Mouse (Mus musculus) liver, embryonic 14.5 days (tissue): ENCODE measurements around the gene Micu1. TPM values are rescaled to one million over a fixed set of nuclear protein-coding genes. Genes with fewer than 3 reads are reported as not detected.

Source experiments
- ATAC-seq: fragments of 200-750 bp; cut with Nextera tagmentation; 2 replicates; pipeline ENCODE4 v1.8.0; 2017; ENCODE audit warnings: moderate number of reproducible peaks, mild to moderate bottlenecking, moderate library complexity; ENCODE audit not compliant: insufficient read depth
- DNase-seq, 3 experiments: peaks; one replicate each; pipeline ENCODE4 v3.0.0-alpha.2; 2012 to 2013; ENCODE audit warnings: low read depth in 3 of 3, low spot score in 3 of 3
- H3K27ac ChIP-seq: fragments of 300-500 bp; sonication (generic); 2 replicates; pipeline ENCODE4 v1.5.1; 2014; ENCODE audit warnings: moderate library complexity, mild to moderate bottlenecking, control low read depth, inconsistent platforms
- H3K27me3 ChIP-seq: fragments of 300-500 bp; sonication (generic); 2 replicates; pipeline ENCODE4 v1.6.1; 2014; ENCODE audit warnings: mild to moderate bottlenecking, low read length, moderate library complexity; ENCODE audit not compliant: control insufficient read depth, insufficient read depth
- H3K36me3 ChIP-seq: fragments of 300-500 bp; sonication (generic); replicated peaks from 2 replicates; pipeline ENCODE4 v1.6.1; 2014; ENCODE audit warnings: low read depth; ENCODE audit not compliant: control insufficient read depth, insufficient read depth
- H3K4me1 ChIP-seq, 2 experiments: fragments of 200-500 bp in 1 of 2; fragments of 300-500 bp in 1 of 2; sonication (generic) in 1 of 2; replicated peaks; 2 replicates each; pipeline ENCODE4 v1.6.1; 2012 to 2014; ENCODE audit warnings: antibody characterized with exemption in 1 of 2, inconsistent platforms in 1 of 2, low read length in 1 of 2; ENCODE audit not compliant: control insufficient read depth in 2 of 2, insufficient read depth in 2 of 2
- H3K4me2 ChIP-seq: fragments of 300-500 bp; sonication (generic); 2 replicates; pipeline ENCODE4 v1.6.1; 2014; ENCODE audit warnings: low read depth, mild to moderate bottlenecking, control low read depth, moderate library complexity
- H3K4me3 ChIP-seq, 2 experiments: fragments of 200-500 bp in 1 of 2; fragments of 300-500 bp in 1 of 2; sonication (generic) in 1 of 2; 2 replicates each; pipeline ENCODE4 v1.5.1; 2012 to 2014; ENCODE audit warnings: low read depth in 2 of 2, low read length in 2 of 2, mild to moderate bottlenecking in 2 of 2, control low read depth in 1 of 2, inconsistent platforms in 1 of 2, moderate library complexity in 1 of 2; ENCODE audit not compliant: insufficient read depth in 1 of 2
- H3K9ac ChIP-seq: fragments of 300-500 bp; sonication (generic); replicated peaks from 2 replicates; pipeline ENCODE4 v1.6.1; 2014; ENCODE audit warnings: mild to moderate bottlenecking, control low read depth, moderate library complexity
- H3K9me3 ChIP-seq: fragments of 300-500 bp; sonication (generic); 2 replicates; pipeline ENCODE4 v1.6.1; 2016; ENCODE audit warnings: low read length, mixed read lengths; ENCODE audit not compliant: control insufficient read depth
- CTCF ChIP-seq: IDR thresholded peaks from 2 replicates; pipeline ENCODE4 v1.5.1; 2016; ENCODE audit warnings: antibody characterized with exemption, low read depth, control low read depth
- EP300 ChIP-seq: IDR thresholded peaks from 2 replicates; pipeline ENCODE4 v1.6.1; 2016; ENCODE audit warnings: antibody characterized with exemption, low read depth
- WGBS: fragments of 180-500 bp; shearing (Covaris S2); extraction: QIAGEN DNeasy Blood & Tissue Kit; methylation state at CpG from one replicate; pipeline ENCODE4 v1.1.7; 2014; ENCODE audit not compliant: insufficient replicate concordance; 5-methylcytosine and 5-hydroxymethylcytosine counted together
- polyA plus RNA-seq, 2 experiments: library from polyadenylated mRNA; depleted of rRNA in 1 of 2; stranded (reverse) in 1 of 2; unstranded in 1 of 2; fragments of >200 nt; fragmentation: Nextera tagmentation in 1 of 2; extraction: Ambion mirVana in 1 of 2; gene quantifications; 2 replicates each; pipeline versions ENCODE4 v1.2.1 to v1.2.3; 2012 to 2014

The Micu1 gene
- polyA plus RNA-seq, 2 experiments, result 27.1 to 28.2 TPM

DNA sequence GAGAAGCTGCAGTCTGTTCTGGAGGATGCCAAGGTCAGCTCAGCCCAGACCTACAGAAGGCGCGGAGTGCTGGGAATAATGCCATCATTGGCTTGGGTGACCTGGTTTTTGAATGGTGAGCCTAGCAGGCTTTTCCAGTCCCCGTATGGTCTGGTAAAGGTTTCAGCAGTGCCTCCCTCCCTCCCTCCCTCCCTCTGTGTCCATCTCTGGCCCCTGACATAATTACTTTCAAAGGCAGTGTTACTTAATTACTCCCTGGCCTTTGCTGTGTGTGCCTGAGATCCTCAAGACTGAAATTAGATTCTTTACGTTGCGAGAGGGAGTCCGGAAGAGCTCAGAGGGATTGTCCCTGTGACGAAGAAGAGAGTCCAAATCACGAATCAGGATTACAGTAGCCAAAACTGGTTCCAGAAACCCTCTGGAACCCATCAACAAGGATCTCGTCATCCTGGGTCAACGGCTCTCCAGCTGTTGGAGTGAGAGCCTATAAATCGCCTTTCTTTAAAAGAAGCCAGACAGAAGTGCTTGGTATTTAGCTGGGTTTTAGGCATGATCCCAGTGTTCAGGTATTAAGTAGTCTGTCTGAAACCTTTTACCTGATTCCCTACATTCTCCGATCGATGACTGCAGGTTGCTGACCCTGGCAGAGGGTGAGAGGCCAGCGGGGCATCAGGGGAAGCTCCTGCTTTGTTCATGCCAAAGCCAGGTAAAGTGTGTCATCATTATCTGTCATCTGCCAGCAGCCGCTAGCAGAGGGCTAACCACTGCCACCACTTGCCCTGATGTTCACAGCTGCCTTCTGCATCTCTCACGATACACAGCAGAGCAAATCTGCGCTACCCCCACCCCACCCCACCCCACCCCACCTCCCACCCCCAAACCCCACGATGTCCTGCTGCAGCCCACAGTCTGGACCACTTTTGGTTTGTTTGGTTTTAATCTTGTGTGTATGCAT lies 82.7 kb downstream of the Micu1 start:
- DNase-seq (no peak), ATAC-seq (no peak)
- H3K27ac ChIP-seq, result no peak overlapping the region
- no peak overlapping the region for H3K4me3 ChIP-seq
- H3K36me3 ChIP-seq, result peaks cover 2% of the 10 kb centered on the region; the same call in 1 of the 2 replicates
- H3K9me3 ChIP-seq, result no peaks in the 10 kb centered on the region
- no peaks in the 10 kb centered on the region for H3K4me1 ChIP-seq
- no peak for TF ChIP-seq CTCF
- no peak for TF ChIP-seq EP300
- 78% methylated on average over 18 of the region's 18 CpGs for WGBS
- no peaks in the 10 kb centered on the region for H3K27me3 ChIP-seq
- no peak overlapping the region for H3K4me2 ChIP-seq
- no peak overlapping the region for H3K9ac ChIP-seq

DNA sequence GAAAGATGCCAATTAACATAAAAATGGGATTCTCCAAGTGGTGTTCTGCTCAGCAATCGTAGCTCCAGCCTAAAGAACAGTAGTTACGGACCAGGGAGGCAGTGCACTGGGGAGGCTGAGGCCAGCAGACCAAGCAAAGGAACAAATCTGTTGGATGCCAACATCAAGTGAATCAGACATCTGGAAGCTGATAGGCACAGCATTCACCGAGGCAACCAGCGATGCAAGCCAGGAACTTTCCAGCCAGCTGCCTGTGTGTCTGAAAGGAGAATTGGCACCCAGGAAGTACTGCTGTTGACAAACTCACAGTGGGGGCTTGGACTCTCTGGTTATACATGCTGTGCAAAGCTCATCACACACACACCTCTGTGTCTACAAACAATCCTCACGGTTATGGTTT lies 84.0 kb downstream of the Micu1 start:
- Histone ChIP-seq H3K9me3 (no peaks in the 10 kb centered on the region), H3K4me1 (no peaks in the 10 kb centered on the region), H3K27me3 (no peaks in the 10 kb centered on the region), H3K27ac (no peak overlapping the region), H3K4me3 (no peak overlapping the region), H3K4me2 (no peak overlapping the region), H3K36me3 (peaks cover 2% of the 10 kb centered on the region; the same call in 1 of the 2 replicates), H3K9ac (no peak overlapping the region)
- ATAC-seq (no peak), DNase-seq (no peak)
- no peak for TF ChIP-seq EP300
- no peak for TF ChIP-seq CTCF
- WGBS, result 80% methylated on average over 5 of the region's 5 CpGs

DNA sequence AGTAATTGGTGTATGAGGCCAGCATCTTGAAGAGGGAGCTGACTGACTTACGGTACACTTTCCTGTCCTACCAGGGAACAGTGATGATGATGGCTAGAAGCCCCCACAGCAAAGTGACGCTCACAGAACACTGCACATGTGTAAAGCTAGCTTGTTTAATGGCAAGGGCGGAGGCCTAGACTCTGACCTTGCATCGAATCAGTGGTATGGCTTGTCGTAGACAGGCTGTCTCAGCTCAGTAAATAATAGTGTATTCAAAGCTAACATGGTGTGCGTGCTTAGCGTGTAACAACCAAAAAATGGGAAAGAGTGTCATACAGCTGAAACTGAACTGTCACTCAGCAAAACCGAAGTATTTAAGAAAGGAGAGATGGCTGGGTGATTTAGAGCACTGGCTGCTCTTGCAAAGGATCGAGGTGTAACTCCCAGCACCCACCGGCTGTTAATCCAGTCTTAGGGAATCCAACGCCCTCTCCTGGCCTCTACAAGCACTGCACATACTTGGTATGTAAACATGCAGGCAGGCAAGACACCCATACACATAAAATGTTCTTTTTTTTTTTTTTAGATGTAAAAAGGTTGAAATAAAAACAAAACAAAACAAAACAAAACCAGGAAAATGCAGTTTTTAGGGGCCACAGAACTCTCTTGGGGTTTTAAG lies 85.0 kb downstream of the Micu1 start:
- DNase-seq (no peak), ATAC-seq (no peak)
- Histone ChIP-seq H3K27me3 (no peaks in the 10 kb centered on the region), H3K4me1 (0 out of 4 replicates have a peak, but pooled peaks cover 0 to under 1% of the 10 kb centered on the region in 2 experiments), H3K4me3 (no peak overlapping the region), H3K9ac (no peak overlapping the region), H3K9me3 (no peaks in the 10 kb centered on the region), H3K4me2 (no peak overlapping the region), H3K27ac (no peak overlapping the region), H3K36me3 (peaks cover 2% of the 10 kb centered on the region; the same call in 1 of the 2 replicates)
- WGBS, result 73% methylated on average over 11 of the region's 11 CpGs
- TF ChIP-seq EP300 (no peak), CTCF (peak; percentile 51)

DNA sequence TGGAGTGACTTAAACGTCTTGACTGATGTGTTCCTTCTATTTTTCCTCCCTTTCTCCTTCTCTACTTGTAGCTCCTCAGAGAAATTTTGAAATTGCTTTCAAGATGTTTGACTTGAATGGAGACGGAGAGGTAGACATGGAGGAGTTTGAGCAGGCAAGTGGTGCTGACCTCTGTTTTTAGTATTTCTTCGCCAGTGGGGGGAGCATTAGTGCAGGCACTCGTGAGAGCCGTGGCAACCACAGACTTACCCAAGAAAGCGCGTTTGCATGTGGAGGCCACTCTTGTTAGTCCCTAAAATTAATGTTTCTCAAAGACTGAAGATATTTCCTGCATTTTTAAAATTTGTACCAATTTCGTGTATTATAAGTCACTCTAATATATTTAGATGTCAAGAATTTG lies 85.6 kb downstream of the Micu1 start:
- Histone ChIP-seq H3K9ac (no peak overlapping the region), H3K4me2 (no peak overlapping the region), H3K36me3 (peaks cover 2% of the 10 kb centered on the region; the same call in 1 of the 2 replicates), H3K27ac (no peak overlapping the region), H3K4me1 (peaks cover 1 to 6% of the 10 kb centered on the region in 2 experiments; a peak in 2 of 4 replicates), H3K9me3 (no peaks in the 10 kb centered on the region), H3K27me3 (no peaks in the 10 kb centered on the region), H3K4me3 (no peak overlapping the region)
- no peak for TF ChIP-seq EP300
- peak; percentile 38 for TF ChIP-seq CTCF
- 68% methylated on average over 8 of the region's 8 CpGs for WGBS
- ATAC-seq (no peak), DNase-seq (no peak)
